Mouse (Mus musculus) limb, embryonic 13.5 days (tissue): ENCODE measurements at regions not wholly inside any gene's neighbourhood (a gene's known extent, or its start where the extent isn't known, plus 50 kb on each side); places are given as distances from the start of the nearest gene placed in this dataset.
A peak's percentile ranks its signal among the peaks of the same experiment; 100 is the strongest.

Source experiments
- ATAC-seq: fragments of 200-750 bp; cut with Nextera tagmentation; 2 replicates; pipeline ENCODE4 v1.8.0; 2017; ENCODE audit warnings: low read depth, moderate number of reproducible peaks, moderate TSS enrichment; ENCODE audit not compliant: low FRiP score
- H3K27ac ChIP-seq: fragments of 300-500 bp; sonication (generic); 2 replicates; pipeline ENCODE4 v1.5.1; 2015; ENCODE audit warnings: inconsistent platforms, mild to moderate bottlenecking, moderate library complexity
- H3K27me3 ChIP-seq: fragments of 300-500 bp; sonication (generic); 2 replicates; pipeline ENCODE4 v1.6.1; 2015; ENCODE audit warnings: mild to moderate bottlenecking, inconsistent platforms
- H3K36me3 ChIP-seq: fragments of 300-500 bp; sonication (generic); 2 replicates; pipeline ENCODE4 v1.6.1; 2015; ENCODE audit warnings: inconsistent platforms, mild to moderate bottlenecking, moderate library complexity
- H3K4me1 ChIP-seq: fragments of 300-500 bp; sonication (generic); 2 replicates; pipeline ENCODE4 v1.6.1; 2015; ENCODE audit warnings: inconsistent platforms
- H3K4me2 ChIP-seq: fragments of 300-500 bp; sonication (generic); replicated peaks from 2 replicates; pipeline ENCODE4 v1.6.1; 2015; ENCODE audit warnings: inconsistent platforms, mild to moderate bottlenecking, moderate library complexity
- H3K4me3 ChIP-seq: fragments of 300-500 bp; sonication (generic); 2 replicates; pipeline ENCODE4 v1.5.1; 2015; ENCODE audit warnings: moderate library complexity, mild to moderate bottlenecking, inconsistent platforms
- H3K9ac ChIP-seq: fragments of 300-500 bp; sonication (generic); 2 replicates; pipeline ENCODE4 v1.6.1; 2015; ENCODE audit warnings: mild to moderate bottlenecking, inconsistent platforms
- H3K9me3 ChIP-seq: fragments of 300-500 bp; sonication (generic); 2 replicates; pipeline ENCODE4 v1.6.1; 2016; ENCODE audit warnings: inconsistent platforms
- WGBS: fragments of 180-500 bp; shearing (Covaris S2); methylation state at CpG from one replicate; pipeline ENCODE4 v1.1.7; 2015; 5-methylcytosine and 5-hydroxymethylcytosine counted together

DNA sequence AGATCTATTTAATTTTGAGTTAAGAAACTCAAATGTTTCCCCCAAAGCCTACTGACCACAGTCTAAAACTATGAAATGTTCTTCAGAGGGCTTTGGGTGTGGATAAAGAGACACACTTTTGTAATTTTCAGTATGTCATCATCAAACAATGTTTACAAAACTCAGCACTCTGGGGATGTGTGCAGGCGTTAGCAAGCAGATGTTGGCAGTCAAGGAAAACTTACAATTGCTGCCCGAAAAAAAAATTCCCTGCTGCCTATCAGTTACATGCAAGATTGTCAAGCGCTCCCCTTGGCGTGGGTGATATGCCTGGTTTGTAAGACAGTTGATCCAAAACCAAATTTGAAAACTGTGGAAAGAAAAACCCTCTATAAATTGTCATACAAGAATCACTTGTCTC lies 154.6 kb upstream of the Fn1 start:
- ATAC-seq = no peak
- WGBS = 51% methylated on average over 4 of the region's 4 CpGs

GRCm38 (mm10) chr1:71801283-71802066 lies 148.5 kb upstream of the Fn1 start:
- no peaks in the 10 kb centered on the region for H3K27me3 ChIP-seq
- peaks cover 32% of the 10 kb centered on the region for H3K4me1 ChIP-seq
- H3K36me3 ChIP-seq = no peaks in the 10 kb centered on the region
- no peak overlapping the region for H3K4me3 ChIP-seq
- no peak for ATAC-seq
- no peak overlapping the region for H3K4me2 ChIP-seq
- no peaks in the 10 kb centered on the region for H3K9me3 ChIP-seq
- WGBS = 61% methylated on average over 9 of the region's 9 CpGs
- no peak overlapping the region for H3K9ac ChIP-seq
- H3K27ac ChIP-seq = peak overlapping the region; percentile 52; the same call in 1 of the 2 replicates

More for the DNA sequence above, 154.6 kb upstream of the Fn1 start:
- Histone ChIP-seq H3K27ac (peak overlapping the region; percentile 63; the same call in 1 of the 2 replicates), H3K36me3 (no peaks in the 10 kb centered on the region), H3K9ac (no peak overlapping the region), H3K4me3 (no peak overlapping the region), H3K27me3 (no peaks in the 10 kb centered on the region), H3K4me2 (no peak overlapping the region), H3K9me3 (no peaks in the 10 kb centered on the region), H3K4me1 (peaks cover 20% of the 10 kb centered on the region)

DNA sequence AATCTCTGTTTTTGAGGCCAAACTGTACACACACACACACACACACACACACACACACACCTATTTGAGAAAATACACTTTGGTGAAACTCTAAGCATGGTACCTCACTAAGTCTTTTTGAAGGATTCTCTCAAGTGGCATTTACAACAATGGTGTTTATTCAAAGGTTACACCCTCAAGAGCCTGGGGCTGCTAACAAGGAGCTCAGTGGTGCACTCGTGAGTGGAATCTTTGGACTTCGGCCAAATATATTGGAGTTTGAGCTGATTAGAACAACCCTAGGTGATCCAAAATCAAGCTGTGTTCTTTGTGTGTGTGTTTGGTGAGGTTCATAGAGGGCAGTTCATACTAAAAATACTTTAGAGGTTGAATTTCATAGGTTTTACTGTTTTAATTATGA lies 147.6 kb upstream of the Fn1 start:
- WGBS = 35% methylated on average over 2 of the region's 2 CpGs
- H3K36me3 ChIP-seq = no peaks in the 10 kb centered on the region
- no peaks in the 10 kb centered on the region for H3K9me3 ChIP-seq
- H3K4me2 ChIP-seq = no peak overlapping the region
- H3K27ac ChIP-seq = no peak overlapping the region
- peaks cover 26% of the 10 kb centered on the region for H3K4me1 ChIP-seq
- H3K27me3 ChIP-seq = no peaks in the 10 kb centered on the region
- H3K4me3 ChIP-seq = no peak overlapping the region
- ATAC-seq = no peak
- H3K9ac ChIP-seq = no peak overlapping the region

- Histone ChIP-seq H3K4me3 (no peak overlapping the region), H3K9me3 (no peaks in the 10 kb centered on the region), H3K27me3 (no peaks in the 10 kb centered on the region), H3K9ac (no peak overlapping the region), H3K27ac (no peak overlapping the region), H3K4me2 (no peak overlapping the region), H3K4me1 (peaks cover 26% of the 10 kb centered on the region), H3K36me3 (no peaks in the 10 kb centered on the region)
- WGBS = 60% methylated on average over 9 of the region's 9 CpGs
- ATAC-seq = no peak
Observed at GRCm38 (mm10) chr1:71798636-71799035, 145.6 kb upstream of the Fn1 start.

DNA sequence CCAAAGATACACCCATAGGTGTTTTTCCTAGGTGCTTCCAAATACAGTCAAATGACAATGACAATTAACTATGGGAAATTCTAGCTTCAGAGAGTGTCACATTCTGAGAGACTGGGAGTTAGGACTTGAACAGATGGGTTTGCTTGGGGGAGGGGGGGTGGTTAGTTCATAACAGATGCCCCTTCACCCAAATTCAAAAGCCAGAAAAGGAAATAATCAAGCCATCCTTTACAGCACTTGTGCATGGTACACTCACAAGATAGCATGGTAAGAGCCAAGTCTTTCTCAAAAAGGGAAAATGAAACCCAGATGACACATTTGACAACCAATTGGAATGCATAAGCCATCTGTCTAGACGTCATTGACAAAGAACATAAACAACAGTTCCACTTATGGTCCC lies 135.4 kb upstream of the Fn1 start:
- no peaks in the 10 kb centered on the region for H3K27me3 ChIP-seq
- H3K9me3 ChIP-seq = no peaks in the 10 kb centered on the region
- 20% methylated on average over 1 of the region's 1 CpGs for WGBS
- peaks cover 2% of the 10 kb centered on the region; the same call in 1 of the 2 replicates for H3K4me1 ChIP-seq
- no peaks in the 10 kb centered on the region for H3K36me3 ChIP-seq
- H3K9ac ChIP-seq = no peak overlapping the region
- no peak overlapping the region for H3K4me2 ChIP-seq
- H3K4me3 ChIP-seq = no peak overlapping the region
- no peak overlapping the region for H3K27ac ChIP-seq
- no peak for ATAC-seq

DNA sequence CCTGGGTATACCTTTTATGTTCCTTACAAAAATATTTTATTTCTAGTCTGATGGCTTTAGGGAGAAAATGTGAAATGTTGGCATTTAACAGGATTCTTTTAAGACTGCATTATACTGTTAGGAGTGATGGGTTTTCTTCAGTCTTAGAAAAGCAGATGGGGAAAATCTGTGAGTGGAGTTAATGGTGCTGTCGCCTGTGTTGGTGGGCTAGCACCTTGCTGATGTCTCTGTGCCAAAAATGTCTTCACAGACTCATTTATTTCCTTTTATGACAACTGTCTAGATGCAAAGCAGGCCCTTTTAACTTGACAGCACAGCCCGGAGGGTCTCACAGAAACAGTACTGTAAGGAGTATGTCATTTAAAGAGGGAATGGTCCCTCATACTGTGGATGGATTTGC lies 131.9 kb upstream of the Fn1 start:
- 75% methylated on average over 2 of the region's 2 CpGs for WGBS
- no peak overlapping the region for H3K9ac ChIP-seq
- H3K36me3 ChIP-seq = no peaks in the 10 kb centered on the region
- H3K27ac ChIP-seq = no peak overlapping the region
- H3K4me3 ChIP-seq = no peak overlapping the region
- ATAC-seq = no peak
- no peaks in the 10 kb centered on the region for H3K27me3 ChIP-seq
- H3K9me3 ChIP-seq = no peaks in the 10 kb centered on the region
- peaks cover 2% of the 10 kb centered on the region; the same call in 1 of the 2 replicates for H3K4me1 ChIP-seq
- no peak overlapping the region for H3K4me2 ChIP-seq

GRCm38 (mm10) chr1:71778292-71778691 lies 125.3 kb upstream of the Fn1 start:
- Histone ChIP-seq H3K4me3 (no peak overlapping the region), H3K4me2 (no peak overlapping the region), H3K27ac (no peak overlapping the region), H3K27me3 (no peaks in the 10 kb centered on the region), H3K9me3 (no peaks in the 10 kb centered on the region), H3K4me1 (no peaks in the 10 kb centered on the region), H3K36me3 (no peaks in the 10 kb centered on the region), H3K9ac (no peak overlapping the region)
- 88% methylated on average over 8 of the region's 8 CpGs for WGBS
- ATAC-seq = no peak

GRCm38 (mm10) chr1:71775865-71776501 lies 123.0 kb upstream of the Fn1 start:
- peak overlapping the region; percentile 40; the same call in 1 of the 2 replicates for H3K4me2 ChIP-seq
- ATAC-seq = no peak

DNA sequence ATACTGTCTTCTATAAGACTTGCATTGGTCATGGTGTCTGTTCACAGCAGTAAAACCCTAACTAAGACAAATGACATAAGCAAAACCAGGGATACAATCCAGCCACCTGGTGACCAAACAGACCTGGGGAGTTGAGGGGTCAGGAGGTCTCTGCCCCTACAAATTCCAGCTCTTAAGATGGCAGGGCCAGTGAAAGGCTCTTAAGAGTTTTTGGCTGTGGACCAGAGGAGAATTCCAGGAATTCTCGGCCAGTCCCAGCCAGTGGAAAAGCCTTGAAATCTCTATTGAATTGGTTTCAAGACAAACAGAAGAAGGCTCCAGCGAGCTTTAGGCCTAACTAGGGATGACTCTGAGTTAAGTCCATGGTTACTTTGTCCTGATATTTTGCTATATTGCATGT lies 119.5 kb upstream of the Fn1 start:
- H3K4me2 ChIP-seq = no peak overlapping the region
- no peak overlapping the region for H3K4me3 ChIP-seq
- WGBS = 84% methylated on average over 2 of the region's 2 CpGs
- H3K9ac ChIP-seq = no peak overlapping the region
- no peaks in the 10 kb centered on the region for H3K27me3 ChIP-seq
- no peaks in the 10 kb centered on the region for H3K36me3 ChIP-seq
- ATAC-seq = no peak
- no peaks in the 10 kb centered on the region for H3K4me1 ChIP-seq
- H3K27ac ChIP-seq = no peak overlapping the region
- no peaks in the 10 kb centered on the region for H3K9me3 ChIP-seq

More at GRCm38 (mm10) chr1:71775865-71776501, 123.0 kb upstream of the Fn1 start:
- Histone ChIP-seq H3K36me3 (no peaks in the 10 kb centered on the region), H3K27me3 (no peaks in the 10 kb centered on the region), H3K27ac (no peak overlapping the region), H3K4me3 (no peak overlapping the region), H3K9ac (no peak overlapping the region), H3K4me1 (no peaks in the 10 kb centered on the region), H3K9me3 (no peaks in the 10 kb centered on the region)
- 58% methylated on average over 19 of the region's 19 CpGs for WGBS

- WGBS = 85% methylated on average over 6 of the region's 6 CpGs
Observed at GRCm38 (mm10) chr1:71771798-71772197, 118.8 kb upstream of the Fn1 start.

GRCm38 (mm10) chr1:71769595-71769994 lies 116.6 kb upstream of the Fn1 start:
- no peaks in the 10 kb centered on the region for H3K9me3 ChIP-seq
- no peak overlapping the region for H3K4me3 ChIP-seq
- H3K9ac ChIP-seq = no peak overlapping the region
- H3K4me1 ChIP-seq = no peaks in the 10 kb centered on the region
- no peak overlapping the region for H3K27ac ChIP-seq
- ATAC-seq = no peak
- H3K36me3 ChIP-seq = no peaks in the 10 kb centered on the region
- H3K27me3 ChIP-seq = no peaks in the 10 kb centered on the region
- 71% methylated on average over 2 of the region's 2 CpGs for WGBS
- no peak overlapping the region for H3K4me2 ChIP-seq

More at GRCm38 (mm10) chr1:71771798-71772197, 118.8 kb upstream of the Fn1 start:
- no peak overlapping the region for H3K4me2 ChIP-seq
- ATAC-seq = no peak
- no peak overlapping the region for H3K9ac ChIP-seq
- H3K36me3 ChIP-seq = no peaks in the 10 kb centered on the region
- H3K27me3 ChIP-seq = no peaks in the 10 kb centered on the region
- no peaks in the 10 kb centered on the region for H3K9me3 ChIP-seq
- no peak overlapping the region for H3K27ac ChIP-seq
- H3K4me1 ChIP-seq = no peaks in the 10 kb centered on the region
- H3K4me3 ChIP-seq = no peak overlapping the region

DNA sequence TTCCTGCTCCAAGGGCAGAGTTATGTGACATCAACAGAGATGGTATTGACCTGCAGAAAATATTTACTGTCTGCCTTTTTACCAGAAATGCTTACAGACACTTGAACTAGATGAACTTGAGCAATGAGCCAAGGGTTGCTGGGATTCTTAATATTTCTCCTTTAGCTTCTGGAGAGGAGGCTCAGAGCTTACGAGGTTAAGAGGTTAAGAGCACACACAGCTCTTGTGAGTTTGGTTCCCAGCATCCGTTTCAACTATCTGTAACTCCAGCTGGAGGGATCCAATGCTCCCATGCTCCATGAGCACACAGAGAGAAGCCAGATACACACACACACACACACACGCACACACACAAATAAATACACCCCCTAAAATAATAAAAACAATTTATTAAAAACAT lies 114.7 kb upstream of the Fn1 start:
- H3K36me3 ChIP-seq = no peaks in the 10 kb centered on the region
- no peaks in the 10 kb centered on the region for H3K27me3 ChIP-seq
- H3K9me3 ChIP-seq = no peaks in the 10 kb centered on the region
- H3K9ac ChIP-seq = no peak overlapping the region
- H3K27ac ChIP-seq = no peak overlapping the region
- H3K4me3 ChIP-seq = no peak overlapping the region
- WGBS = 79% methylated on average over 3 of the region's 3 CpGs
- H3K4me2 ChIP-seq = no peak overlapping the region
- no peak for ATAC-seq
- no peaks in the 10 kb centered on the region for H3K4me1 ChIP-seq
